Mouse (Mus musculus) megakaryocyte, embryonic 14.5 days (primary cell): Measurements from ENCODE around the gene Ybx2.

Experiments
- FLI1 ChIP-seq: IDR thresholded peaks from 2 replicates; pipeline ENCODE4 v1.6.1; 2012; ENCODE audit warnings: low read length, inconsistent platforms, mixed read lengths
- GATA1 ChIP-seq: IDR thresholded peaks from 3 replicates; pipeline ENCODE4 v1.6.1; 2012; ENCODE audit warnings: mixed read lengths, low read length, inconsistent platforms, borderline replicate concordance

GRCm38 (mm10) chr11:69966006-69966859 lies 30.6 kb downstream of the Ybx2 start:
- TF ChIP-seq GATA1 (no peak), FLI1 (no peak)
